Mouse (Mus musculus) intestine, embryonic 16.5 days (tissue): ENCODE measurements at regions not wholly inside any gene's neighbourhood (a gene's known extent, or its start where the extent isn't known, plus 50 kb on each side); places are given as distances from the start of the nearest gene placed in this dataset.

Source experiments
- ATAC-seq: fragments of 200-750 bp; cut with Nextera tagmentation; 2 replicates; pipeline ENCODE4 v1.8.0; 2017; ENCODE audit warnings: moderate TSS enrichment, moderate library complexity
- H3K27ac ChIP-seq: fragments of 300-500 bp; sonication (generic); 2 replicates; pipeline ENCODE4 v1.5.1; 2014; ENCODE audit warnings: mild to moderate bottlenecking, low read length
- H3K27me3 ChIP-seq: fragments of 300-500 bp; sonication (generic); replicated peaks from 2 replicates; pipeline ENCODE4 v1.6.1; 2014; ENCODE audit warnings: low read length, control low read depth, mixed read lengths; ENCODE audit not compliant: control insufficient read depth, insufficient read depth
- H3K36me3 ChIP-seq: fragments of 300-500 bp; sonication (generic); 2 replicates; pipeline ENCODE4 v1.6.1; 2014; ENCODE audit warnings: low read length, control low read depth; ENCODE audit not compliant: control insufficient read depth, insufficient read depth
- H3K4me1 ChIP-seq: fragments of 300-500 bp; sonication (generic); 2 replicates; pipeline ENCODE4 v1.6.1; 2014; ENCODE audit warnings: low read length, control low read depth, mixed read lengths; ENCODE audit not compliant: control insufficient read depth, insufficient read depth
- H3K4me2 ChIP-seq: fragments of 300-500 bp; sonication (generic); 2 replicates; pipeline ENCODE4 v1.6.1; 2014; ENCODE audit warnings: low read depth, low read length, control low read depth
- H3K4me3 ChIP-seq: fragments of 300-500 bp; sonication (generic); 2 replicates; pipeline ENCODE4 v1.5.1; 2014; ENCODE audit warnings: mild to moderate bottlenecking, low read length
- H3K9ac ChIP-seq: fragments of 300-500 bp; sonication (generic); 2 replicates; pipeline ENCODE4 v1.6.1; 2014; ENCODE audit warnings: low read depth, low read length
- H3K9me3 ChIP-seq: fragments of 300-500 bp; sonication (generic); 2 replicates; pipeline ENCODE4 v1.6.1; 2016; ENCODE audit warnings: low read length, control low read depth; ENCODE audit not compliant: control insufficient read depth
- WGBS: fragments of 180-500 bp; shearing (Covaris S2); extraction: QIAGEN DNeasy Blood & Tissue Kit; methylation state at CpG from one replicate; pipeline ENCODE4 v1.1.7; 2014; 5-methylcytosine and 5-hydroxymethylcytosine counted together

- H3K36me3 ChIP-seq = no peaks in the 10 kb centered on the region
- no peak overlapping the region for H3K9ac ChIP-seq
- no peaks in the 10 kb centered on the region for H3K27me3 ChIP-seq
- 61% methylated on average over 5 of the region's 5 CpGs for WGBS
- H3K4me2 ChIP-seq = no peak overlapping the region
- H3K9me3 ChIP-seq = no peaks in the 10 kb centered on the region; the same call in 1 of the 2 replicates
- no peak overlapping the region for H3K4me3 ChIP-seq
- no peaks in the 10 kb centered on the region for H3K4me1 ChIP-seq
- H3K27ac ChIP-seq = no peak overlapping the region
- no peak for ATAC-seq
These were observed 210.2 kb upstream of the Ankrd55 start for GRCm38 (mm10) chr13:112078088-112078487.

DNA sequence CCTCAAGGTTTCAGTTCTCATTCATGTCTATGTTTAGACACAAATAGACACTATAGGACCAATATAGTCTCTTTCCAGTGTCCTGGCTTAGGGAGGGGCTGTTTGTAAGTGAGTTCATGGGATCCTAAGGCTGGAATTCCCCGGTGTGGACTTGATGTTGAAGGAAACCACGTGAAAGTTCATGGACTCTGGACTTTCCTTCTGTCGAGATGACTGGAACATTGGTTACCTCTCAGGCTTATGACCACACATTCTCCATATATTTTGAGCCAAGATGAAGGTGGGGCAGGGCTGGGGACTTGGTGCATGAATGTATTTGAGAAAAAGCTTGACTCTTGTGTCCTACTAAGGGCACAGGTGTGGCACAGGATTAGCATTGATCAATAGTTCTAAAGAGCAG lies 206.3 kb upstream of the Ankrd55 start:
- 74% methylated on average over 3 of the region's 3 CpGs for WGBS
- no peaks in the 10 kb centered on the region for H3K27me3 ChIP-seq
- H3K4me2 ChIP-seq = no peak overlapping the region
- H3K9ac ChIP-seq = no peak overlapping the region
- H3K36me3 ChIP-seq = no peaks in the 10 kb centered on the region
- H3K27ac ChIP-seq = no peak overlapping the region
- no peak overlapping the region for H3K4me3 ChIP-seq
- ATAC-seq = no peak
- H3K4me1 ChIP-seq = 0 out of 2 replicates have a peak, but pooled peaks cover 4% of the 10 kb centered on the region
- no peaks in the 10 kb centered on the region; the same call in 1 of the 2 replicates for H3K9me3 ChIP-seq

DNA sequence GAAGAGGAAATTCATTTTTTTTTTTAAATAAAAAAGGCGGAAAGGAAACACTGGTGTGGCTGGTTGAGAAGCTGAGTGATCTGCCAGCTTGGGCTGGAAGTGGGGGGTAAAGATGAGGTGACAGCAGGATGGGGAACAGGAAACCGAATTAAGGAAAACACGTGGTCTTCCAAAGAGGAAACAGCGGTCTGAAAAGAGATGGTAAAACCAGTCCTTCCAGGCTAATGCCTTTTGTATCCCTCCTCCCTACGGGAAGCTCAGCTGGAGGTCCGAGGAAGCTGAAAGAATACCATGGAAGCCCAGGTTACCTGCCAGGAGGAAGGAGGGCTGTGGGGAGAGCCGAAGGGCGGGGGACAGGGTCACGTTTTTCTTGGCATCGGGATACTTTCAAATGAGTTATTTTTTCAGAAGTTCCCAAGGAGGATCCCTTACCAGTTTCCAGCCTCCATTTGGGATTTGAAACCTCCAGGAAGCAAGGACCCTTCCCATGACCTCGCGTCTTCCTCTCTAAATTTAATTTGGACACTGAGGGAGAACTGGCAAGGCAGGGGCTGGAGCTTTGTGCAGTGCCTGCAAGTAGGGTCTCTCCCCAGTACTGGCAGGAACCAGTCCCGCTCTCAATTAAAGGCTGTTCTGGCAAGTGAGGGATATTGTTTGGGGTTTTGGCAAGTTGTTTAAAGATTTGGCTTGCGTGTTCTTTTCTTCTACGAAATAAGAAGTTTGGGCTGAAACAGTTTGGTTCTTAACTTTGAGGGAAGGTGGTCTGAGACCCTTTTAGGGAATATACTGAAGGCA lies 203.6 kb upstream of the Ankrd55 start:
- ATAC-seq = no peak
- Histone ChIP-seq H3K4me1 (0 out of 2 replicates have a peak, but pooled peaks cover 10% of the 10 kb centered on the region), H3K27me3 (no peaks in the 10 kb centered on the region), H3K36me3 (no peaks in the 10 kb centered on the region), H3K9ac (no peak overlapping the region), H3K9me3 (no peaks in the 10 kb centered on the region; the same call in 1 of the 2 replicates), H3K4me2 (peak overlapping the region; percentile 4; the same call in 1 of the 2 replicates), H3K4me3 (no peak overlapping the region), H3K27ac (peak overlapping the region; percentile 5; the same call in 1 of the 2 replicates)
- 52% methylated on average over 15 of the region's 15 CpGs for WGBS

- Histone ChIP-seq H3K9me3 (no peaks in the 10 kb centered on the region), H3K4me3 (no peak overlapping the region), H3K36me3 (no peaks in the 10 kb centered on the region), H3K27me3 (no peaks in the 10 kb centered on the region), H3K9ac (no peak overlapping the region), H3K4me2 (no peak overlapping the region), H3K27ac (no peak overlapping the region; the same call in 1 of the 2 replicates), H3K4me1 (0 out of 2 replicates have a peak, but pooled peaks cover 10% of the 10 kb centered on the region)
- ATAC-seq = peak; percentile 57
- WGBS = 18% methylated on average over 5 of the region's 5 CpGs
These were observed 199.9 kb upstream of the Ankrd55 start for GRCm38 (mm10) chr13:112088312-112088771.

DNA sequence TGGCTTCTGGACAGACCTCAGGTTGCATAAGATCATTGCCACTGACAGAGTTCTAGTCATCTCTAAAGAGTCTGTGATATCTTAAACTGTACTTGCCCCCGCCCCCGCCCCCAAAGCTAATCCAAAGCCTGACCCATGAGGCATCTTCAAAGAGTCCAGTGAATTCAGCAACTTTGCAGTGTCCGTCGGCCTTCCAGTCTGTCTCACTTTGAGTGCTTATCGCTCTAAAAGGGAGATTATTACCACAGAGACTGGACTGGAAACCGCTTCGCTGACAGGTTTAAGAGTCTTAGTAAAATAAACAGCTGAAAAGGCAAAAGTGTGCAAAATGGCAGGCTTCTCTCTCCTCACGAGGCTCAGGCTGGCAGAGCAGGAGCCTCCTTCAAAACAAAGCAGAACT lies 197.5 kb upstream of the Ankrd55 start:
- Histone ChIP-seq H3K27ac (no peak overlapping the region), H3K4me3 (no peak overlapping the region), H3K9me3 (no peaks in the 10 kb centered on the region), H3K9ac (no peak overlapping the region), H3K4me1 (0 out of 2 replicates have a peak, but pooled peaks cover 6% of the 10 kb centered on the region), H3K4me2 (no peak overlapping the region), H3K27me3 (no peaks in the 10 kb centered on the region), H3K36me3 (no peaks in the 10 kb centered on the region)
- ATAC-seq = no peak
- 44% methylated on average over 8 of the region's 8 CpGs for WGBS

DNA sequence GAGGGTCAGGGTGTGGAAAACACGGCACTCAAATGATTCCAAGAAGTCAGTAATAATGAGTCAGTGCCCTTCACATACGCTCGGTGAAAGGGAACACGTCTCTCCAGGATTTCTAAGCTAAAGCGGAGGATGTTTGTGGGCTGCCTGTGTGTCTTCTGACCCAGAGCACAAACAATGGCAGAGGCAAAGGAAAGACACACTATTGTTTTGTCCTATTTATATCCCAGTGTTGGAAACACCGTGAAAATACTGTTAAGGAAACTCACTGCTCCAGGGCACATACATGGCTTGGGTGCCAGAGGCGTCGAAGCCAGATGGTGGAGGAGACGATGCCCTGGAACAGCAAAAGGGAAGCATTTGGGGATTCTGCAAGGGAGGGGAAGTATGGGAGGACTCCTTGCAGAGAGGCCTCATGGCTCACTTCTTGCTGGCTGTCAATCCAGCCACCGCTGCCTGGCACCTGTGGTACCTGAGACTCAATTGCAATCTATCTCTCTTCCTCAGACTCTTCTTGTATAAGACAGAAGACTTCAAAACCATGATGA lies 192.6 kb upstream of the Ankrd55 start:
- no peaks in the 10 kb centered on the region; the same call in 1 of the 2 replicates for H3K4me1 ChIP-seq
- H3K27me3 ChIP-seq = no peaks in the 10 kb centered on the region
- no peak overlapping the region for H3K27ac ChIP-seq
- no peak for ATAC-seq
- no peak overlapping the region for H3K9ac ChIP-seq
- 87% methylated on average over 10 of the region's 10 CpGs for WGBS
- H3K9me3 ChIP-seq = no peaks in the 10 kb centered on the region
- H3K36me3 ChIP-seq = no peaks in the 10 kb centered on the region
- no peak overlapping the region for H3K4me3 ChIP-seq
- H3K4me2 ChIP-seq = no peak overlapping the region

- H3K9ac ChIP-seq = peak overlapping the region; percentile 59; the same call in 1 of the 2 replicates
- H3K4me3 ChIP-seq = peak overlapping the region; percentile 48
- ATAC-seq = peak; percentile 49
- no peaks in the 10 kb centered on the region for H3K9me3 ChIP-seq
- peak overlapping the region; percentile 75 for H3K27ac ChIP-seq
- WGBS = 42% methylated on average over 7 of the region's 7 CpGs
- H3K4me2 ChIP-seq = peak overlapping the region; percentile 74
- peaks cover 7% of the 10 kb centered on the region for H3K4me1 ChIP-seq
- H3K36me3 ChIP-seq = no peaks in the 10 kb centered on the region
- H3K27me3 ChIP-seq = no peaks in the 10 kb centered on the region
These were observed 188.2 kb upstream of the Ankrd55 start for GRCm38 (mm10) chr13:112099953-112100591.

- Histone ChIP-seq H3K27me3 (no peaks in the 10 kb centered on the region), H3K4me2 (peak overlapping the region; percentile 74), H3K27ac (peak overlapping the region; percentile 75), H3K4me3 (peak overlapping the region; percentile 48), H3K9ac (peak overlapping the region; percentile 59), H3K4me1 (peaks cover 7% of the 10 kb centered on the region), H3K9me3 (no peaks in the 10 kb centered on the region), H3K36me3 (no peaks in the 10 kb centered on the region)
- ATAC-seq = peak; percentile 85
- 2% methylated on average over 31 of the region's 31 CpGs for WGBS
These were observed 187.4 kb upstream of the Ankrd55 start for GRCm38 (mm10) chr13:112100592-112101420.

- H3K4me1 ChIP-seq = peaks cover 7% of the 10 kb centered on the region
- H3K27ac ChIP-seq = peak overlapping the region; percentile 75
- peak overlapping the region; percentile 48 for H3K4me3 ChIP-seq
- WGBS = 54% methylated on average over 5 of the region's 5 CpGs
- H3K9me3 ChIP-seq = no peaks in the 10 kb centered on the region
- no peak for ATAC-seq
- no peaks in the 10 kb centered on the region for H3K36me3 ChIP-seq
- H3K27me3 ChIP-seq = no peaks in the 10 kb centered on the region
- peak overlapping the region; percentile 59 for H3K9ac ChIP-seq
- peak overlapping the region; percentile 74 for H3K4me2 ChIP-seq
These were observed 186.9 kb upstream of the Ankrd55 start for GRCm38 (mm10) chr13:112101421-112101756.
